Mouse (Mus musculus): ENCODE measurements around the gene Rsc1a1.
A peak's percentile ranks its signal among the peaks of the same experiment; 100 is the strongest.

The Rsc1a1 gene

DNA sequence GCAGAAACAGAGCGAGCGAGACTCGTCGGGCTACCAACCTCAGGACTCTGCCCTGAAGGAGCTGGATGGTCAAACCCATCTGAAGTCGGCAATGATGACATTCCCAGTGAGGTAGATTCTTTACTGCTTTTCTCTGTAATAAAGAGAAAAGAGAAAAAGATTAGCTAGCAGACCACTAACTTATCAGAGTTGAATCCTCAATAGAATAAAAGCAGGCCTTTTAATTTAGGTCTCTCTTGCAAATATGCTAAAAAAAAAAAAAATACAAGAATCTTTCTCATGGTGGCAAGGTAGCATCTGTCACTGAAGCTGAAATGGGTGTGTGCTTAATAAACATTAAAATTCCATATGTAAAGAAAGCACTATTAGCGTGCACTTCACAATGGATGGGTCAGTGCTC lies at the start of gene Rsc1a1:
TSS of gene Rsc1a1 (minus strand) at position 101 of the 400 bp plus-strand sequence.
- no peak for DNase-seq (ENCODE audit: low read depth, low spot score)

DNA sequence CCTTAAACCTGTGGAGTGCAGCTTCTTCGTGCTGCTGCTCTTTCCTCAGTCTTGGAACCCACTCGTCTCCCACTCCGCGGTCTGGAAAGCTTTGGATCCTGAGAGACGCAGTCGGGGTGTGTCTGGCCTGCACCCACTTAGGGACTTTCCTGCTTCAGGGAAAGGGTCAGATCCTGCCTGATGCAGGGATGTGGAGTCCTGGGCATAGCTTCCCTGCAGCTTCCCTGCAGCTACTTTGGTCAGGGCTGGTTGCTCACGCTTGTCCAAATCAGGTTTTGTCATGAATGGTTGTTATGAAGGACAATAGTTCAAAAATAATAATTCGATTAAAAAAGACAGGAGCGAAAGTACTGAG lies 49.8 kb upstream of the Rsc1a1 start:
- DNase-seq (ENCODE audit: low read depth, low spot score) = no peak

DNA sequence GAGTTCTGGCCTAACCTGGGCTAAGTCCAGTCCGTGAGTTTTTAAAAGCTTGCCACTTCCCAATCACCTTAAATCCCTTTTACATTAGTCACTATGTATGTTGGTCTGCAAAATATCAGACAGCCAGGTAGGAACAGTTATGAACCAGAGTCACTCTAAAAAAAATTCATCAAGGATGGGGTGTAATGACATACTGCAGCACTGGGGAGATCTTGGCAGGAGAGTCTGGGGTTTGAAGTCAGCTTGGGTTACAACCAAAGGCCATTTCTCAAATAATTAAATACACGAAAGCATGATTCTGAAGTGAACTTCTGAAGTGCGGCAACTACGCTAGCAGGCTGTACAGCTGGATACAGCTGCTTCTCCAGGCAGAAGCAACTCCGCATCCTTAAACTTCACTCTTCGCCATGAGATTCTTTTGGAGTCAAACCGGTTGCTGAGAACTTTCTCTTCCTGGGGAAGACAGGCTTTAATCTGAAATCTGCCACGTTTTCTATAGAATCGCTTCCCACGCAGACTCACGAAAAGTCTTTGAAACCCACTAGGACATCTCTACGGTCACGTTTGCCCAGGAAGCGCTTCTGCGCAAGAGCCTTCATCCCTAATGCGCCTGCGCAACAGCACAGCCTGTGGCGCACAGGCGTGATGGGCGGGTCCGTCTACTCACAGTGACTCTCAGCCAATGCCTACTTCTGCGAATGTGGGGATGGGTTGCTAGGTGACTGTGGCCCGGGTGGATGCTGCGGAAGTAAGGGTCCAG lies 49.2 kb upstream of the Rsc1a1 start:
- peak; percentile 76 for DNase-seq (ENCODE audit: low read depth, low spot score)

DNA sequence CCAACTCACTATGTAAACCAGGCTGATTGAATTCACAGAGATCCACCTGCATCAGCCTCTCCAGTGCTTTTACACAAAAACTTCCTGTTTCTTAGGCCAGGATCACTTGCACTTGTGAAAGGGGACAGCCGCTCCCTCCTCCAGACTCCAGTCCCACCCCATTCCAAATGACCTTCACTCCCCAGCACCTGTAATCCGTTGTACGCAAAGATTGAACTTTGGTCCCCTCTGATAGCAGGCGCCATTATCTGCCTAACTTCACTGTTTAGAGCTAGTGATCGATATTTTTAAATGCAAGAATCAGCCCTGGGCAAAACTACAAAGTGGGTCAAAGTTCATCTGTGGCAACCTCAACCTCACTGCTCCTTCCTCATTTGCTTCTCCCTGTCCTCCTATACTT lies 46.4 kb upstream of the Rsc1a1 start:
- DNase-seq (ENCODE audit: low read depth, low spot score) = no peak

DNA sequence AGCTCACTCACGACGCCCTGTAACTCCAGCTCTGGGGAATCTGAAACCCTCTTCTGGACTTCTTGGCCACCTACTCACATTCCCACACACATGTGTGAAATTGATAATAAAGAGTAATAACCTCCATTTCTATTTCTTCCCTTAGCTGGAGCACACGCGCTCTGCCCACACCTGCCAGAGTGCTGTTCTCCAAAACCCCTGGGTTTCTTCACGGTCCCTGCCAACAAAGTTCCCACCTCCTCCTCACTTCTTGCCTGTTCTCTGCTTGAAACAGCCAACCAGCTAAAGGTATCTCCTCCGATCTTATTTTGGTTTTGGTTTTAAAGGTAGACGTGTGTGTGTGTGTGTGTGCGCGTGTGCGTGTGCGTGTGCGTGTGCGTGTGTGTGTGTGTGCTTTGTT lies 45.0 kb upstream of the Rsc1a1 start:
- no peak for DNase-seq (ENCODE audit: low read depth, low spot score)

DNA sequence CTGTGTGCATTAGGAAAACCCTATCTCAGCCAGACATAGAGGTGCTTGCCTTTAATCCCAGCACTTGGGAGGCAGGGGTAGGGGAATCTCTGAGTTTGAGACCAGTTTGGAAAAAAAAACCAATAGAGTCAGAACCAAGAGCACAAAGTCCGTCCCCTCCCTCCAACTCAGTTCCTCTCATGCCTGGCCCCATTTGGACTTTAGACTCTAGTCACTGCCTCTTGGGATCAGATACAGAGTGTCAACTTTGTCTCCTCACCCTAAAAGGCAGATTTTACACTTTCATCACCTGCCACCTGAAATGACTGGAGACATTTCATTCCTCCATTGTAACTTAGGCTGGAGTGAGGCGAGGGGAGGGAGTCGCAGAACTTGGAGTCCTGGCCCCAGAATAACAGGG lies 43.9 kb upstream of the Rsc1a1 start:
- no peak for DNase-seq (ENCODE audit: low read depth, low spot score)

DNA sequence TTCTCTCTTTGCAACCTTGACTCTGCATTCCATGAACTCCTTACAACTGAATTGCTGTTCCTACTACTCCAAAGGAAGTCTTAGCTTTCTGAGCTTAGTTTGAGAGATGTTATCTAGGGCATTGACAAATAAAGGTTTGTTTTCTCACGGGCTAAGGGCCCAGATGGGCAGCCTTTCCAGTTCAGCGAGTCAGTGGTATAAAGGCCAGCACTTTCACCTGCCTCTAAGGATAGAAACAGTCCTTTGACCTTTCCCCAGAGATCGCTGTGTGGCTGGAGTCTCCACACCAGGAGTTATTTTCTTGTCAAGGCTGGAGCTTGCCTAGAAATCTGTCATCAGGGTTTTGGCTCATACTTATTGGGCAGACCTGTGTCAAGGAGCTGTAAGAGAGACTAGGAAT lies 40.3 kb upstream of the Rsc1a1 start:
- DNase-seq (ENCODE audit: low read depth, low spot score) = no peak

DNA sequence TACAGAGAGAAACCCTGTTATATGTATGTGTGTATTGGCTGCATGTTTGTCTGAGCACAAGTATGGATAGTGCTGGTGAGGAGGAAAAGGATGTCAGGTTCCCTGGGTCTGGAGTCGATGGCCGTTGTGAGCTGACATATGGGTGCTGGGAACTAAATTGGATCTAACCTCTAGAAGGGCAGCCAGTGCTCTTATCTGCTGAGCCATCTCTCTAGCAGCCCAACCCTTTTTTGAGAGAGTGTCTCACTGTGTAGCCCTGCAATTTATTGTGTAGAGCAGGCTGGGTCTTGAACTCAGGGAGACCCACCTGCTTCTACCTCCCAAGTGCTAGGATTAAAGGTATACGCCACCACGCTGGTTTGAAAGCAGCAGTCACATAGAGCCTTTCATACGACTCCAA lies 39.9 kb upstream of the Rsc1a1 start:
- DNase-seq (ENCODE audit: low read depth, low spot score) = no peak

DNA sequence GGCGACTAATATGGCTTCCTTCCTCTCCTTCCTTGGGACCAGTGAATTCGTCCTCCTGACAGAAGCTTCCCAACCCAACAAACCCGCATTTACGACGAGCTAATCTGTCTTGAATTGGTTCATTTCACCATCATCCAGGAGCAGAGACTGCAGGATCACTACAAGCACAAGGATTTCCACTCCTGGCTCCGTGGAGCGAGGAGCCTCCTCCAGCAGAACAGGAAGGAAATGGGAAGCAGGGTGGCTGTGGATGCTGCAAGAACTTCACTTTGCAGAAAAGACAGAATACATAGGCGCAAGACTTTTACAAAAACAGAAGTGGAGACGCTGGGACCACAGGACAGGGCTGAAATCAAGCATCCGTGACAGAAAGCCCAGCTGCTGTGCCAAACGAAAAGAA lies 39.2 kb upstream of the Rsc1a1 start:
- DNase-seq (ENCODE audit: low read depth, low spot score) = no peak

DNA sequence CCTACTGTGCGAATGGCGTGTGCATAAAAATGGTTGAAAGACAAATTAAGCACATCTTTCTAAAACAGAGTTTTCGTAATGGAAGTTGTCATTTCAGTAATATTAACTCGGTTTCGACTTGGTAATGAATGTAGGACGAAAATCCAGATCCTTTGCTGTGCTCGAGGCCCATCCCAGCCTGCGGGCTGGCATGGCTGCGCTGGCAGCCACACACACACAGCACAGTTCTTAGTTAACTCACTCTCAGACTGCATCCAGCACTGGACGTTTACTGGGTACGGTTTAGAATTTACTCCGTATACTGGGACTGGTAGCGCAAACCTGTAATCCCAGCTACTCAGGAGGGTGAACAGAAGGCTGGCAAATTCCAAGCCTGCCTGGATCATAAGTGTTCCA lies 38.3 kb upstream of the Rsc1a1 start:
- no peak for DNase-seq (ENCODE audit: low read depth, low spot score)

DNA sequence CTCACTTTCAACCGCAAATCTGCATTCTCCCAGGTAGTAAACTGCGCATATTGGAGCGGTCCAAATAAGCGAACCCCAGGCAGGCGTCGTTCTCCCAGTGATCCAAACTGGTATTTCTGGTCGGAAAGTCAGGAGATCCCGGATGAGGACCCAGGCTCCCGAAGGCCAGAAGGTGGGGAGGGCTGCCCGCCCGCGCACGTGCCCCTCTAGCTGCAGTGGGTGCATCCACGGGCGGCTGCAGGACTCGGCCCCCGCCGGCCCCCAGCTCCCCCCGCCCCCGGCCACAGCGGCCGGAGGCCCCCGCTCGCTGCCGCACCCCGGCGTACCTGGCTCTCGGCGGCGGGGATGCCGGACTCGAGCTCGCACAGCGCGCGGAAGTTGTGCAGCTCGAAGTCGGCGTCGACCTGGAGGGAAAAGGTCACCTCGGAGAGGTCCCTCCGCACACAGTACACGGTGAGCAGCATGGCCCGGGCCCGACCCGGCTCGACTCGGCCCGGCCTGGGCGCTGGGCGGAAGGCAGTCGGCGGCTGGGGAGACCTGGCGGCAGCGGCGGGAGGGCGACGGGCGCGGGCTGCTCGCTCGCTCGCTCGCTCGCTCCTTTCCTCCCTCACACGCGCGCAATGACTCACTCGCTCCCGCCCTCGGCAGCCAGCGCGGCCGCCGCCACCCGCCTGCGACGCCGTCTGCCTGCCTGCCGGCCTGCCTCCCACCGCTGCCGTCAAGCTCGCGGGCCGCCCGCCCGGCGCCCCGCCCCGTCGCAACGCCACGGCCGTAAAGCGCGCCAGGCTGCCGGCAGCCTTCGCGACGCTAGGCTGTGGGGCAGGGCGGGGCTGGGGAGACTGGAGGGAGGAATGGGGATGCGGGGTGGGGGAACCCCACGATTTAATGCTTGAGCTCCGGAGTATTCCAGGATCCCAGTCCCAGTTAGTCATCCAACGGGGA lies 37.6 kb upstream of the Rsc1a1 start, which contains the start of gene Ddi2:
TSS of gene Ddi2 (minus strand) at position 689 of the 942 bp plus-strand sequence.
- DNase-seq (ENCODE audit: low read depth, low spot score) = peak; percentile 78

DNA sequence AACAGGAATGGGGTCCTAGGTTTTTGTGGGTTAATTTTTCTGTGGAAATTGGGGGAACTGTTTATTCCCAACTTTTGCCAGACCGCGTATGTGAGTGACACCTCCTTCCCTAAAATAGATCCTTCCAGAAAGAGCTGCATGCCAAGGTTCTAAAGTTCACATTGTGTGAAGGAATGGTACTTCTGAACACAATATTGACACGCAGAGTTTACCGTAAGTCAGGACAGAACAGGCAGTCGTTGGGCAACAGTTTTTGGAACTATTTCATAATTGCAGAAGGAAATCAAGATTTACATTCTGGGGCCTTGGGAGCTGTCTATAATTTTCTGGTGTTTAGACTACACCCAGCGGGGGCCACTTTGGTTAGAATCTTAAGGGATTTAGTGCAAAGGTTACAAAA lies 36.6 kb upstream of the Rsc1a1 start:
- peak; percentile 23 for DNase-seq (ENCODE audit: low read depth, low spot score)

DNA sequence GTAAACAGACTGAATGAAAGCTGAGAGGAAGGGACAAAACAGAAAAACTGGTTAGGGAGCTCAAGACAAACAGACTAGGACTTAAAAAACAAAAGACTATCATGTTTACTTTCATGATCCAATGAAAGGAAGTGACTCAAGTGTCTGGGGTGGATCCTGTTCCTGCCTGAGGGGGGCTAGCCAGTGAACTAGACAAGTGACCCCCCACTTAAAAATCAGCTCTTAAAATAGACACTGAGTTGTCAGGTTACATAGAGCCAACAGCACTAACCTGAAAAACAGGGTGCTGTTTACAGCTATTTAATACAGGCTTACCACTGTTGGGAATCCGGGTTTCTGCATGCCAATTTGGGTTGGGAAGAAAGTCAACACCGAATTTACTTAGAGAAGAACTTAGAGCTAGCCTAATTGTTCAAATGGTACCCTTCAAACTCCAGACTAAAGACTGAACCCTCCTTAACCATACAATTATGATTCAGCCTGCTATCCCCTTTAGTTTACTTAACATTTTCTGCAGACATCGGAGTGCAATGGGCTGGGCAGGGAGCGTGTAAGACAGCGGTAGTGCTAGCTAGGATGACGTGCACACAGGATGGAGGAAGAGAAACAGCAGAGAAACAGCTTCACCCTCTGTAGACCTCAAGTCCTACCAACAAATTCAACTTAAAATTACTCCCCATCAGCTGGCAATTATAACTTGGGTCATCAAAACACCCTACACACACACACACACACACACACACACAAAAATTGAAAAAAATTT lies 35.5 kb upstream of the Rsc1a1 start:
- DNase-seq (ENCODE audit: low read depth, low spot score) = no peak

DNA sequence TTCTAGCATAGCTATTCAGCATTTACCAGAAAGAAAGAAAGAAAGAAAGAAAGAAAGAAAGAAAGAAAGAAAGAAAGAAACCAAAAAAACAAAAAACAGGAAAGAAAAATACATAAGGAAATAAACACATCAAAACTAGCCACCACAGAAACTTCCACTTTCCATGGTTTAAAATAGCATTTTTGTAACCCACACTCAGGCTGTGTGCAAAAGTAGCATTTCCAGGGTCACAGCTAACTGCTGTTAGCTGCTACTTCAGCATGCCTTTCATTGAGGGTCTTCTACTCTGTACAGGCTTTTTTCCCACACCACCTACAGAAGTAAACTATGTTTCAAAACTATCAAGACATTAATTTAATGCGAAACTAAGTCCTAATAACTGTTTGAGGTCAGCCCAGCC lies 33.9 kb upstream of the Rsc1a1 start:
- DNase-seq (ENCODE audit: low read depth, low spot score) = no peak

DNA sequence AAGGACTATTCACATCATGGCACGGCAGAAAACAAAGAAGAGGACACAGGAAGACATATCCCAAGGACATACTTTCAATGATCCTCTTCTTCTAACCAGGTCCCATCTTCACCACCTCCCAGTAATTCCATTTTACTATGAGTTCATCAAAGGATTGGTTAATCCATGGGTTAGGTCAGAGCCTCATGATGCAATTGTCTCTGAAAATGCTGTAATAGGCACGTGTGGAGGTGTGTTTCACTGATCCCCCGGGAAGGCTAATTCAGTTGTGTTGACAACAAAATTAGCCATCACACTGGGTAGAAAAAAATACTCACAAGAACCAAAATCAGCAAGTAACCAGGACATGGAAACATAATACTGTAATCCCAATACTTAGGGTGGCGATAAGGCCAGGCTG lies 32.2 kb upstream of the Rsc1a1 start:
- peak; percentile 26 for DNase-seq (ENCODE audit: low read depth, low spot score)

DNA sequence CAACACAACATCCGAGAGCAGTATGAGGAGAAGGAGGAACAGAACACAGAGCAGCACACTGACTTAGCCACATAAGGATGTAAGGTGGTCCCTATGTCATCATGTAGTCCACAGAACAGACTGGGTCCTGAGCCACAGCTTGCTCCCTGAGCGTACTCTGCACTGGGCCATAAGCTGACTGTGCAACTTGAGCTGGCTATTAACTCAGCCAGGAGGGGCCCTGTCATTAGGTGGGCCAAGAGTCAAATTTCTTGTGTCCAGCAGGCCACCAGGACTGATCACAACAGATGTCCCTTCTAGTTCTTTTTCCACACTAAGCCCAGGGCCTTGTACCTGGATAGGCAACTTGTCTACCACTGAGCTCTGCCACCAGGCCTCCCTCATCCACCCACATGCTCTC lies 29.6 kb upstream of the Rsc1a1 start:
- DNase-seq (ENCODE audit: low read depth, low spot score) = no peak

DNA sequence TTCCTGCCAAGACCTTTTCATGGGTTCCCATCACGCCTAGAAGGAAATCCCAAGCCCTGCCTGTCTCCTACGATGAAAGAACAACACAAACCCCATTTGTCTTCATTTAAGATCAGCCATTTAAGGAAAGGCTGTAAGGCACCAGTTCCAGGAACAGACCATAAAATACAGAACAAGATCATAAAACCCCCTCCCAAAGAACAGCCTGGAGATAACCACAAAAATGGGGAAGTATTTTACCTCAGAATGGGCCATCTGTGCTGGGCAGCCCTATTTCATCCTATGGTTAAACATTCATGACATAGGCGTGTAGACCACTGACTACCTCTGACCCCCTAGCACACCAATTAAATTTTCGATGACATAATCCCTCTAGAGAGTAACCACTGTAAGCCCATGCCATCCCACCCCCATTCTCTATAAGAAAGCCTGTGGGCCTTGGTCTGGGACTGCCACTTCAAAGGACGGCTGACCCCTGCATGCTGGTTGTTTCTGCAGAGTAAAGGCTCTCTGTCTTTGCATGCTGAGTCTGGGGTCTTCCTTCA lies 28.3 kb upstream of the Rsc1a1 start:
- no peak for DNase-seq (ENCODE audit: low read depth, low spot score)

DNA sequence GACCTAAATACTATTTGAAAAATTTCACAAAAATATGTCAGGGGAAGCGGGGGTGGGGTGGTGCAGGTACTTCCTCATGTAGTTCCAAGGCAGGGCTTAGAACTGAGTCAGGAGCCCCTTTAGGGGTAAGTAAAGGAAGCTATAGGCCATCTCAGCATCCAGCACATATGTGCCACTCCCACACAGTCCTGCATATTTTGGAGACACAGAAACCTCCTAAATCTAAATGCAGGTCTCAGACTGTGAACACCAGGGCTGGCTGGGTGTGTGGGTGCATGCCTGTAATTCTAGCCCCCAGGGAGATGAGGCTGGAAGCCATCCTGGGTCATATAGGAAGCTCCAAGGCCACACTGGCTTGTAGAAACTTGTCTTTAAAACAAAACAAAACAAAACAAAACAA lies 25.9 kb upstream of the Rsc1a1 start:
- no peak for DNase-seq (ENCODE audit: low read depth, low spot score)

DNA sequence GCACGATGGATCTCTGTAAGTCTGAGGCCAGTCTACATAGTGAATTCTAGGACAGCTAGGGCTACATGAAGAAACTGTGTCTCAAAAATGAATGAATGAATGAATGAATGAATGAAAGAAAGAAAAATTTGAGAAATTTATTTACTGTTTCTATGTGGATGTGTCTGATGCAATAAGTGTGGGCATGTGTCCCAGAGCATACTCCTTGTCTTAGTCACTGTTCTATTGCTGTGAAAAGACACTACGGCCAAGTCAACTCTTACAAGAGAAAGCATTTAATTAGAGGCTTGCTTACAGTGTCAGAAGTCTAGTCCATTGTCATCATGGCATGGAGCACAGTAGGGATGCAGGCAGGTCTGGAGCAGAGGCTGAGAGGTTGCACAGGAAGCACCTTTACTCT lies 23.6 kb upstream of the Rsc1a1 start:
- DNase-seq (ENCODE audit: low read depth, low spot score) = peak; percentile 77

DNA sequence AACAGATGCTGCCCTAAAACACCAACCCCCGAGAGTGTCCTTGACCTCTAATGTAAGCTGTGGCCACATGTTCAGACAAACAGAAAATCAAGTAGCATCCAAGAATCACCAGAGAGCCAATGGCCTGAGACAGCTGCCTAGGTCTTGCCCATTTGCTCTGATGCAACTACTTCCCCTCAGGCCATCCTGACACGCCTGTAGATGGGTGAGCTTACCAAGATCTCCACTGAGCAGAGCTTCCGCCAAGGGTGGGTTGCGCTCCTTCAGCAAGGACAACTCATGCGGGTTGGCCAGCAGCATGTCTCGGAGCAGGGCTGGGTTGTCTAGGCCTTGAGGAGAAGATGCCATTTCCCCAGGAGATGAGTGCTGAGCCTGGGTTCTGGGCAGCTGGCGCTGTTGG lies 22.6 kb upstream of the Rsc1a1 start:
- peak; percentile 11 for DNase-seq (ENCODE audit: low read depth, low spot score)

DNA sequence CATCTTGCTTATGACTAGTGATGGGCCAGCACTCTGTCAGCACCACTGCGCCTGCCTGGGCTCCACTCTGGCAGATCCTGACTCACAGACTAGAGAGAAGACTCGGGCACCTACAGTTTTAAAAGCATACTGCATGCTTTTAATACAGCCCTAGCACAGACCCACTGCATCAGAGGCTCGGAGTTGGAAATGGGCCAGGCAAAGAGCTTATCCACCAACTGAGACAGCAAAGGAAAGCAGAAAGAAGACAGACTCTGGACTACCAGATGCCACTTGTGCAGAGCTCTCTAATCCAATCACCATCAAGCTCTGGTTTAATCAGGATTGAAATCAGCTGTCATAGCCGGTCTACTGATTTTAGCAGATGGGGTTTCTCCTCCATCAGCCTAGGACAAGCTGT lies 19.9 kb upstream of the Rsc1a1 start:
- no peak for DNase-seq (ENCODE audit: low read depth, low spot score)

DNA sequence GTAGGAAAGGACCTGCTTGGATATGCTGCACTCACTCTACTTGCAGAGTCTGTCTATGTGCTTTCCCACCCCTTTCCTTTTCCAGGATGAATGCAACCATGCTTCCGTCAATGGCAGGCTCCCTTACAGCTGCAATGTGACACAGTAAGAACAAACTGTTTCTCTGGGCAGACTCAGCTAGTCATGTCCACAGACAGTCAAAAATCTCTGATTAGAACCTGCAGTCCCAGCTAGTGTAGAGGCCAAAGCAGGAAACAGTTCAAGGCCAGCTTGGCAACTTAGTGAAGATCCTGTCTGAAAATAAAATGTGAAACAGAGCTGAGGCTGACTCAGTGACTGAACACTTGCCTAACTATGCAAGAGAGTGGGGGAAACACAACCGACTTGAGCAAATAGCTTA lies 19.2 kb upstream of the Rsc1a1 start:
- no peak for DNase-seq (ENCODE audit: low read depth, low spot score)

Measured in 3T3-L1 (cell line).